Mouse (Mus musculus): ENCODE results near the gene Gale.
"Not testable (repeated sequence)": the region's sequence is repeated elsewhere in the genome, so short reads cannot be mapped to it uniquely, and the experiment has no call there.

Gene Gale

DNA sequence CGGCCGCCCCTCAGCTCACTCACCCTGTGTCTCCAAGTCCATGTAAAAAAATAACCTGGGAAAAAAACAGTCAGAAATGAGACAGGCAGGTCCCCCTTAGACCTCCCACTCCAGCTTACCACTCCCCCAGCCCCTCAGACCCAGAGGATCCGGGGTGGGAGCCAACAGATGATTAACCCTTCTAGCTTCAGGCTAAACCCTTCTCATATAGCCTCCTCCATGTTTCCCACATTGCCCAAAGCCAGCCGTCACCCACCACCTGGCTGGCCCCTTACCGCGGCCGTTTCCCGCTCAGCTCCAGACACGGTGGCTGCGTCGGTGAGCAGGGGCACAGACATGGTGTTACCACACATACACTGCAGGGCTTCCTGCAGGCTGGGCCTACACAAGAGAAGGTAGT lies 7.1 kb downstream of the Gale start:
- DNase-seq (ENCODE audit: low spot score): no peak

GRCm38 (mm10) chr4:135971805-135972555 lies 8.5 kb downstream of the Gale start:
- no peak for DNase-seq (ENCODE audit: low spot score)

- DNase-seq (ENCODE audit: low spot score): peak; percentile 72
Measured at GRCm38 (mm10) chr4:135972556-135972906, 9.0 kb downstream of the Gale start, which contains the start of gene Lypla2. TSS of gene Lypla2 (minus strand) at chr4:135972626.

- no peak for DNase-seq (ENCODE audit: low spot score)
Measured at GRCm38 (mm10) chr4:135972911-135973811, 9.6 kb downstream of the Gale start.

GRCm38 (mm10) chr4:135976146-135976545 lies 12.6 kb downstream of the Gale start:
- no peak for DNase-seq (ENCODE audit: low spot score)

DNA sequence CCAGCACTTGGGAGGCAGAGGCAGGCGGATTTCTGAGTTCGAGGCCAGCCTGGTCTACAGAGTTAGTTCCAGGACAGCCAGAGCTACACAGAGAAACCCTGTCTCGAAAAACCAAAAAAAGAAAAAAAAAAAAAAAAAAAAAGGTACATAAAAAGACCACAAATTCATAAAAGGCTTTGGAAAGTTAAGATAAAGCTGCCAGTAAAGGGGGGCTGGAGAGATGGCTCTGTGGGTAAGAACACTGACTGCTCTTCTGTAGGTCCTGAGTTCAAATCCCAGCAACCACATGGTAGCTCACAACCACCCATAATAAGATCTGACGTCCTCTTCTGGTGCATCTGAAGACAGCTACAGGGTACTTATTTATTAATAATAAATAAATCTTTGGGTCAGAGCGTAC lies 16.7 kb downstream of the Gale start:
- not testable (repeated sequence) for DNase-seq (ENCODE audit: low spot score)

DNA sequence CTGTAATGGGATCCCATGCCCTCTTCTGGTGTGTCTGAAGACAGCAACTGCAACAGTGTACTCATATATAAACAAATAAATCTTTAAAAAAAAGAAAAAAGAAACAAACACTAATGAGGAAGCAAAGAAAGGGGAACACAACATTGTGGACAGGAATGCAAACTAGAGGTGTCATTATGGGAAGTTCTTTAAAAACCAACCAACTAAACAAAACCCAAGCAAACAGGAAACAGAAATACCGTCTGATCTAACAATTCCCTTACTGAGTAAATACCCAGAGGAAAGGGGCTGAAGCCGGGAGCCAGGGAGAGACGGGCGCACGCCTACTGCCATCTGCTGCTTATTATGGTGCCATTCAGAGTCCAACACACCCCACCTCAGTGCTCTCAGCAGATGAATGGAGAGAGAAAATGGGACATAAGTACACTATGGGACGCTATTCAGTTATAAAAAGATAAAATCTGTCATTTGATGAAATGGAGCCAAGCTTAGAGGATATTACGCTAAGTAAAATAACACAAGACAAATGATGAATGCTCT lies 18.1 kb downstream of the Gale start:
- no peak for DNase-seq (ENCODE audit: low spot score)

DNA sequence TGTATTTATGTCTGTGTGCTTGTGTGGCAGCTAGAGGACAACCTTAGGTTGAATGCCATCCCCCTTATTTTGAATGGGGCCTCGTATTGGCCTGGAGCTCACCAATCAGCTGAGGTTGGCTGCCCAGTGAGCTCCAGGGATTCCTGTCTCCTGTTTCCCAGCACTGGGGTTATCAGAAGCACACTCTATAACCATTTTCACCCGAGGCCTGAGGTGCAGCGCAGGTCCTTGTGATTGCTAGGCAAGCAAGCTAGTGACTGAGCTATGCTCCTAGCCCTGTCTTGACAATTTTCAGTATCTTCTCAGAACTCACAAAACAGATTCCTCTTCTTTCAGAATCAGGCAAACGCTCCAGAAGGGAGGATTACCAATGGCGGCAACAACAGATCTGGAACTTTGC lies 21.0 kb downstream of the Gale start:
- DNase-seq (ENCODE audit: low spot score): no peak

DNA sequence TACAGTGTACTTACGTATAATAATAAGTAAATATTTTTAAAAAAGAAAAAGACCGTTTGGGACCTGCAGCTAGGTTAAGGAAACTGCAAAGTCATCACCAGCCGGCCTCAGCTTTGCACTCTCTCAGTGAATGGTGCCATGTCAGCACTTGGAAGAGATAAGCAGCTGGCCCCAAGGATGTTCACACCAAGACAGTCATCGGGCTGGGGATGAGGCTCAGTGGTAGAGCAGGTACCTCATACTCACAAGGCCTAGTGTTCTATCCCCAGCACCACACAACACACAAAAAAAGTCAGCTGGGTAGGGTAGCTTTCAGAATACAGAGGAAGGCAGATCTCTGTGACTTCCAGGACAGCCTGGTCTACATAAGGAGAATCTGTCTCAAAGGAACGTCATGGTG lies 21.7 kb downstream of the Gale start:
- no peak for DNase-seq (ENCODE audit: low spot score)

GRCm38 (mm10) chr4:135985769-135986168 lies 22.2 kb downstream of the Gale start:
- DNase-seq (ENCODE audit: low spot score): no peak

DNA sequence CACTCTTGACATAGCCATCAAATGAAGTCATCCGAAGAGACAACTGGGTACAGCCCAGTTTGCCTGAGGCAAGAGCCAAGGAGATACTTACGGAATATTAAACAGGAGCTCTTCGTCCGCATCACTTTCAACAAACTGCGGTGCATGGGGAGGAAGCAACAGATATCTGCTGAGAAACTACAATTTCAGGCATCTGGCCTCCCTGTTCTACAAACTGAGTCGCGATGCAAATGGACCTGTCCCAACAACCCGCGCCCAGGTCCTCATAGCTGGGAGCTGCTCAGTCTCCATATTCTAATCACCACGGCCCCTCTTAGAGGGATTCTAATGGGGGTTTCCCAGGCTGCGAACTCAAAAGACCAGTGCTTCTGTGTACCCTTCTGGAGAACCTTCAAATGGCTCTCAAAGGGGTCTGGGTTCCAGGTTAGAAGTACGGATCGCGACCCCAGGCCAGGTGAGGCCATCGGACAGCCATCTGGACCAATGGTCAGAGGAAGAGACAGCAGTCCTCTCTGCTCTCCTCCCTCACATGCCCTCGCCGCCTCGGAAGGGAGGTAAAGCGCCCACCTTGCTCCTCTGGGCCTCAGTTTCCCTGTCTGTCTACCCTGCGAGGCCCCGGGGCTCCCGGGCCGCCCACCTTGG lies 22.9 kb downstream of the Gale start:
- DNase-seq (ENCODE audit: low spot score): no peak

GRCm38 (mm10) chr4:135986943-135987710 lies 23.6 kb downstream of the Gale start, which contains the start of gene Pithd1:
TSS of gene Pithd1 (minus strand) at chr4:135987264.
- DNase-seq (ENCODE audit: low spot score): peak; percentile 52

DNA sequence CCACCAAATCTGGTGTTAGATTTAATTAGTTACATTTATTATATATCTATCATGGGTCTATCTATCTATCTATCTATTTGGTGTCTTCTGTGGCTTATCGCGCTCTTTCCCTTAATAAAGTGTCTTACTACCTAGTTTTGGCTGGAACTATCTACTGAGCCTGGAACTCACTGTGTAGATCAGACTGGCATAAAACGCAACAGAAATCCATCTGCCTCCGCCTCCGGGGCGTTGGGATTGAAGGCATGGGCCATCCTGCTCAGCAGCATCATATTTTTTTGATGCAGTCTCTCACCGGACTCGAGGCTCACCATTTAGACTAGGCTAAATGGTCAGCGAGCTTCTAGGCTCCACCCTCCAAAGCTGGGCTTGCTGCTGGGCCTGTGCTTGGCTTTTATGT lies 24.2 kb downstream of the Gale start:
- DNase-seq (ENCODE audit: low spot score): no peak

GRCm38 (mm10) chr4:135993941-135994340 lies 30.4 kb downstream of the Gale start:
- no peak for DNase-seq (ENCODE audit: low spot score)

DNA sequence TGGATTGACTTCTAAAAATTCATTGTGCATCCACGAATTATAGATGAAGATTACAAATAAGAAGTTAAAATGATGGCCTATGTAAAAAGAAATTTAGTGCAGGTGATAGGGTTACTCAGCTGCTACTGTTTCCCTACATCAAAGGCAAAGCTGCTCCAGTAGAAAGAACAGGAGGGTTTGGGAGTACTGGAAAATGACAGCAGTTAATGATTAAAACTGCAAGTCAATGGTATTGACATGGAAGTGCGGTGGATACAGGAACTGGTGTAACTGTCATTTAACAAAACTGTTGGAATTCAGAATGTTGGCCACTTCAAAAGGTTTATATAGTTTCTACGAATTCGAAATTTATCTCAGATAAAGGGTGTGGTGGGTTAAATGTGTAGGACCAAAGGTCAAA lies 31.6 kb downstream of the Gale start:
- no peak for DNase-seq (ENCODE audit: low spot score)

- no peak for DNase-seq (ENCODE audit: low spot score)
Measured at GRCm38 (mm10) chr4:136004107-136004675, 40.7 kb downstream of the Gale start.

- no peak for DNase-seq (ENCODE audit: low spot score)
Measured at GRCm38 (mm10) chr4:136004921-136005320, 41.4 kb downstream of the Gale start.

DNA sequence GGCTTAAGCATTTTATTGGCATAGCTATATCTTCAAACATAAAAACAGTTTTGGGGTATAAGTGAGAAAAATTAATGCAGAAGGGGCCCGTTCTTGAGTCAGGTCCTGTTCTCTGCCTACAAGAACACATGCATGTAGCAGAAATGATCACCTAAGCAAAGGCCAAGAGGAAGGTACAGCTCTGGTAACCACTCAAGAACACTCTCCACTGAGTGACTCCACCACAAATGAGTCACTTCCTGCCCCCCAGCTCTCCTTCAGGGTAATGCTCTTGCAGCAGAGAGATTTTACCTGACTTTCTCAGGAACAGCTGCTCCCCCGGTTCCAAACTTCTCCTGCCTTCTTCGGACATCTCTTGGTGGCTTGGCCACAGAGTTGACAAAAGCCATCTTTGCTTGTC lies 43.3 kb downstream of the Gale start:
- DNase-seq (ENCODE audit: low spot score): no peak

GRCm38 (mm10) chr4:136008782-136009447 lies 45.4 kb downstream of the Gale start:
- no peak for DNase-seq (ENCODE audit: low spot score)

DNA sequence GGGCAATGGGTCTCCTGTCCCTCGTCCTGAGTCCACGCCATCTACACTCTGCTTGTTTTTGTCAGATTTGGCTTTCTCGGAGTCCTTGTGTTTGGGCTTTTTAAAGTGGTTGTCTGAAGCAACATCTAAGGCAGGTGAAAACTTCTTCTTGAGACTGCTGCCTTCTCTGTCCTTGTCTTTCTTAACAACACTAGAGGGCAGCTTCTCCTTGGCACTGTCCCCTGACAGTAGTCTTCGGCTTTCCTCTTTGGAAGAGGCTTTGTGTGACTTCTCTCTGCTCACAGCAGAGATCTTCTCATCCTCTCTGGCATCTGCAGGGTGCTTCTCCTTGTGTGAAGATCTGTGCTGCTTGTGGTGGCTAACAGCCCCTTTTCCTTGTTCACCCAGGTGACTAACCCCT lies 47.1 kb downstream of the Gale start:
- no peak for DNase-seq (ENCODE audit: low spot score)

Measured in urinary bladder, postnatal 10 days (tissue).